Comparison of ENCODE assay signal across 9 mouse cellular contexts in the genomic region with DNA sequence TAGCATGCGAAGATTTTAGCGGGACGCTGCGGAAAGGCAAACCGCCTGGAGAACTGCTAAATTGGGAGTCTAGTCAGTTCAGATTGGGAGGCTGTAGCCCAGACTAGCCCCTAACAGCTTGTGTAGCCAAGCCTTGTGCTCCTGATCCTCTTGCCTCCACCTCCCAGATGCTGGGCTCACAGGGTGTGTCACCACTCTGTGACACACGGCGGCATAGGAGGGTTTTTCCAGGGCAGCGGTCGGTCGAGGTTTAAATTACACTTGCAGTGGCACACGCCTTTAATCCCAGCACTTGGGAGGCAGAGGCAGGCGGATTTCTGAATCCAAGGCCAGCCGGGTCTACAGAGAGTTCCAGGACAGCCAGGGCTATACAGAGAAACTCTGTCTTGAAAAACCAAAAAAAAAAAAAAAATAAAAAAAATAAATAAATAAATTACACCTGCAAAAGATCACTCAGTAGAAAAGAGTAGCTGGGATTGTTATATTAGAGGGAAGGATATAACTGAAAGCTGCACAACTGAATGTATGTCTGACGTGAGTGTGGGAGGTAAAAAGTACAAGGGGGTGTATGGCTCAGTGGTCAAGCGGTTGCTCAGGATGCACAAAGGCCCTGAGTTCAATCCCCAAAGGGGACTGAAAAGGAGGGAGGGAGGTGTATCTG. TPM values are rescaled to one million over a fixed set of nuclear protein-coding genes. Genes with fewer than 3 reads are reported as not detected.
A peak's percentile ranks its signal among the peaks of the same experiment; 100 is the strongest.
DNase-seq lines count a peak whose midpoint lies in the region; ATAC-seq and TF ChIP-seq lines count a peak whose summit lies in the region.
"Had no signal": no experiment of that assay in that cellular context is flagged by ENCODE, and none has a peak within 500 bp of the region (broad histone marks: within the 10 kb centered on the region; RNA-seq: fewer than 3 reads in every experiment).

No protein-coding gene starts in this region.

- no peaks in the 10 kb centered on the region for H3K27me3 ChIP-seq in lung, embryonic 16.5 days (ENCODE audit: control insufficient read depth, insufficient read depth, low read depth, low read length)
- H3K27me3 ChIP-seq in limb, embryonic 12.5 days = no peaks in the 10 kb centered on the region
- H3K27me3 ChIP-seq in stomach, embryonic 14.5 days (ENCODE audit: control insufficient read depth, insufficient read depth, low read length) = no peaks in the 10 kb centered on the region

- no peaks in the 10 kb centered on the region for H3K9me3 ChIP-seq in lung, embryonic 16.5 days (ENCODE audit: control insufficient read depth, low read length)
- no peaks in the 10 kb centered on the region for H3K9me3 ChIP-seq in limb, embryonic 12.5 days
- no peaks in the 10 kb centered on the region for H3K9me3 ChIP-seq in stomach, embryonic 14.5 days (ENCODE audit: control insufficient read depth, low read depth, low read length)

- no peak for TF ChIP-seq CTCF in embryonic fibroblast, embryonic 13.5 days (IDR thresholded peaks at IDR 0.05; ENCODE audit: borderline replicate concordance, insufficient read depth, low read length)

- 75% methylated on average over 15 of the region's 15 CpGs for WGBS in lung, embryonic 16.5 days
- WGBS in limb, embryonic 12.5 days = 81% methylated on average over 15 of the region's 15 CpGs
- 72% methylated on average over 15 of the region's 15 CpGs for WGBS in stomach, embryonic 14.5 days

- DNase-seq in lung, postnatal 10 days = no peak
- DNase-seq in embryo, embryonic 10.5 days (ENCODE audit: low spot score) = no peak
- DNase-seq in adrenal gland, adult 2 months = no peak
- no peak for DNase-seq in testis, postnatal 14 days (ENCODE audit: low spot score)

- TF ChIP-seq POLR2A in embryonic fibroblast, embryonic 13.5 days (IDR thresholded peaks at IDR 0.05; ENCODE audit: low read depth, low read length) = no peak

- H3K9ac ChIP-seq in lung, embryonic 16.5 days (ENCODE audit: low read length) = no peak overlapping the region; the same call in 1 of the 2 replicates
- H3K9ac ChIP-seq in limb, embryonic 12.5 days (replicated peaks) = no peak overlapping the region
- H3K9ac ChIP-seq in stomach, embryonic 14.5 days (replicated peaks; ENCODE audit: low read depth, low read length) = no peak overlapping the region

- ATAC-seq in lung, embryonic 16.5 days (ENCODE audit: low read depth) = no peak
- no peak for ATAC-seq in limb, embryonic 12.5 days (ENCODE audit: insufficient number of reproducible peaks, insufficient read depth, low FRiP score, low TSS enrichment, low read depth)
- no peak for ATAC-seq in stomach, embryonic 14.5 days (ENCODE audit: insufficient number of reproducible peaks, insufficient read depth, low FRiP score, low read depth)

- no peak overlapping the region for H3K27ac ChIP-seq in lung, embryonic 16.5 days (ENCODE audit: low read length)
- H3K27ac ChIP-seq in embryonic fibroblast, embryonic 13.5 days (ENCODE audit: insufficient read depth, low read length) = no peak overlapping the region
- H3K27ac ChIP-seq in limb, embryonic 12.5 days = no peak overlapping the region
- H3K27ac ChIP-seq in stomach, embryonic 14.5 days (ENCODE audit: low read length) = no peak overlapping the region
- H3K27ac ChIP-seq: macrophage had no signal

- H3K4me1 ChIP-seq in lung, embryonic 16.5 days (replicated peaks; ENCODE audit: control insufficient read depth, insufficient read depth, low read length) = peaks cover 20% of the 10 kb centered on the region
- peaks cover 2% of the 10 kb centered on the region; the same call in 1 of the 2 replicates for H3K4me1 ChIP-seq in embryonic fibroblast, embryonic 13.5 days (ENCODE audit: control insufficient read depth, insufficient read depth, low read length)
- H3K4me1 ChIP-seq in limb, embryonic 12.5 days (replicated peaks) = peaks cover 33% of the 10 kb centered on the region
- peaks cover 21% of the 10 kb centered on the region for H3K4me1 ChIP-seq in stomach, embryonic 14.5 days (ENCODE audit: control insufficient read depth, insufficient read depth, low read length)

- H3K4me3 ChIP-seq in lung, embryonic 16.5 days (ENCODE audit: low read length) = peak overlapping the region; percentile 82
- H3K4me3 ChIP-seq in embryonic fibroblast, embryonic 13.5 days (ENCODE audit: insufficient read depth, low read length) = peak overlapping the region; percentile 63
- H3K4me3 ChIP-seq in limb, embryonic 12.5 days (replicated peaks) = peak overlapping the region; percentile 65
- peak overlapping the region; percentile 83 for H3K4me3 ChIP-seq in stomach, embryonic 14.5 days (ENCODE audit: low read depth, low read length)

- peak overlapping the region; percentile 99 for H3K4me2 ChIP-seq in lung, embryonic 16.5 days (ENCODE audit: low read depth, low read length)
- H3K4me2 ChIP-seq in limb, embryonic 12.5 days = peak overlapping the region; percentile 68
- peak overlapping the region; percentile 94 for H3K4me2 ChIP-seq in stomach, embryonic 14.5 days (replicated peaks; ENCODE audit: low read depth, low read length)

- no peaks in the 10 kb centered on the region for H3K36me3 ChIP-seq in lung, embryonic 16.5 days (ENCODE audit: control insufficient read depth, insufficient read depth, low read length)
- peaks cover 34% of the 10 kb centered on the region for H3K36me3 ChIP-seq in limb, embryonic 12.5 days
- H3K36me3 ChIP-seq in stomach, embryonic 14.5 days (ENCODE audit: control insufficient read depth, insufficient read depth, low read length) = no peaks in the 10 kb centered on the region

RNA-seq across cellular contexts. Expression of gene Ung, which starts 0.5 kb away (rescaled TPM):
- polyA plus RNA-seq in lung, embryonic 16.5 days (2015; fragmentation: Nextera tagmentation; extraction: Ambion mirVana) = 33.8 and 38.6 TPM in 2 replicates
- polyA plus RNA-seq in embryonic fibroblast, embryonic 13.5 days (2011; ENCODE audit: insufficient read length, low read depth, missing spikeins) = 5.9 and 8.9 TPM in 2 replicates
- 61.7 and 63.0 TPM in 2 replicates for polyA plus RNA-seq in limb, embryonic 12.5 days (2016; fragmentation: Nextera tagmentation; extraction: Ambion mirVana)
- polyA plus RNA-seq in stomach, embryonic 14.5 days (2014; fragmentation: Nextera tagmentation; extraction: Ambion mirVana) = 24.1 and 28.8 TPM in 2 replicates
- 1 to 10 TPM; 4.7 to 5.7 TPM for total RNA-seq in adrenal gland, adult 2 months (2021)
- polyA plus RNA-seq in adrenal gland, adult 2 months (2012; rRNA removed) = 4.3 and 4.9 TPM in 2 replicates

RNA-seq across cellular contexts. Expression of gene Alkbh2, which starts 1.7 kb away (rescaled TPM):
- polyA plus RNA-seq in lung, embryonic 16.5 days (2015; fragmentation: Nextera tagmentation; extraction: Ambion mirVana) = 6.3 and 8.0 TPM in 2 replicates
- 4.4 and 5.6 TPM in 2 replicates for polyA plus RNA-seq in embryonic fibroblast, embryonic 13.5 days (2011; ENCODE audit: insufficient read length, low read depth, missing spikeins)
- 13.8 and 16.1 TPM in 2 replicates for polyA plus RNA-seq in limb, embryonic 12.5 days (2016; fragmentation: Nextera tagmentation; extraction: Ambion mirVana)
- polyA plus RNA-seq in stomach, embryonic 14.5 days (2014; fragmentation: Nextera tagmentation; extraction: Ambion mirVana) = 9.6 and 10.0 TPM in 2 replicates
- 1 to 10 TPM; 6.0 to 9.3 TPM for total RNA-seq in adrenal gland, adult 2 months (2021)
- 10.1 and 15.2 TPM in 2 replicates for polyA plus RNA-seq in adrenal gland, adult 2 months (2012; rRNA removed)

RNA-seq across cellular contexts. Expression of gene Acacb, which starts 16.7 kb away (rescaled TPM):
- 2.0 and 2.3 TPM in 2 replicates for polyA plus RNA-seq in lung, embryonic 16.5 days (2015; fragmentation: Nextera tagmentation; extraction: Ambion mirVana)
- 1.4 and 1.6 TPM in 2 replicates for polyA plus RNA-seq in embryonic fibroblast, embryonic 13.5 days (2011; ENCODE audit: insufficient read length, low read depth, missing spikeins)
- polyA plus RNA-seq in limb, embryonic 12.5 days (2016; fragmentation: Nextera tagmentation; extraction: Ambion mirVana) = 4.7 TPM in 2 replicates
- 2.5 and 3.3 TPM in 2 replicates for polyA plus RNA-seq in stomach, embryonic 14.5 days (2014; fragmentation: Nextera tagmentation; extraction: Ambion mirVana)
- total RNA-seq in adrenal gland, adult 2 months (2021) = 100 to 1,000 TPM; 119 to 132 TPM
- polyA plus RNA-seq in adrenal gland, adult 2 months (2012; rRNA removed) = 81.3 and 102 TPM in 2 replicates

RNA-seq across cellular contexts. Expression of gene Svop, which starts 38.3 kb away (rescaled TPM):
- 0.30 and 0.41 TPM in 2 replicates for polyA plus RNA-seq in lung, embryonic 16.5 days (2015; fragmentation: Nextera tagmentation; extraction: Ambion mirVana)
- polyA plus RNA-seq in embryonic fibroblast, embryonic 13.5 days (2011; ENCODE audit: insufficient read length, low read depth, missing spikeins) = 0.35 and 0.89 TPM in 2 replicates
- polyA plus RNA-seq in limb, embryonic 12.5 days (2016; fragmentation: Nextera tagmentation; extraction: Ambion mirVana) = 0.08 TPM in 1 of 2 replicates, not detected in the other
- 2.9 and 3.0 TPM in 2 replicates for polyA plus RNA-seq in stomach, embryonic 14.5 days (2014; fragmentation: Nextera tagmentation; extraction: Ambion mirVana)
- 1 to 10 TPM; 1.6 to 4.0 TPM for total RNA-seq in adrenal gland, adult 2 months (2021)
- polyA plus RNA-seq in adrenal gland, adult 2 months (2012; rRNA removed) = 1.5 and 1.9 TPM in 2 replicates
- polyA plus RNA-seq: macrophage had no signal

Comparison
In these comparisons a context has a peak if more than half of its experiments do, and no peak if none do; other contexts are left out.
1. RNA of gene Acacb, which starts 16.7 kb away (polyA plus RNA-seq): 81.3 to 102 TPM in adrenal gland, adult 2 months; 4.7 TPM in limb, embryonic 12.5 days, 2.5 to 3.3 TPM in stomach, embryonic 14.5 days, 2.0 to 2.3 TPM in lung, embryonic 16.5 days and 1.4 to 1.6 TPM in embryonic fibroblast, embryonic 13.5 days; every median in the first group is over 10 times any median in the second.
2. Peak in every context shown above with its lines, with median percentiles within 50 percentile points of each other: H3K4me2 ChIP-seq and H3K4me3 ChIP-seq.